Mouse (Mus musculus) kidney, embryonic 15.5 days (tissue): Measurements from ENCODE around the gene Nip7. TPM values are rescaled to one million over a fixed set of nuclear protein-coding genes. Genes with fewer than 3 reads are reported as not detected.

Source experiments
- ATAC-seq: fragments of 200-750 bp; cut with Nextera tagmentation; replicated peaks from 2 replicates; pipeline ENCODE4 v1.8.0; 2017; ENCODE audit warnings: moderate TSS enrichment; ENCODE audit not compliant: low FRiP score
- H3K27ac ChIP-seq: fragments of 300-500 bp; sonication (generic); 2 replicates; pipeline ENCODE4 v1.5.1; 2015; ENCODE audit warnings: mild to moderate bottlenecking, inconsistent platforms
- H3K27me3 ChIP-seq: fragments of 300-500 bp; sonication (generic); 2 replicates; pipeline ENCODE4 v1.6.1; 2015; ENCODE audit warnings: inconsistent platforms
- H3K36me3 ChIP-seq: fragments of 300-500 bp; sonication (generic); 2 replicates; pipeline ENCODE4 v1.6.1; 2015; ENCODE audit warnings: inconsistent platforms
- H3K4me1 ChIP-seq: fragments of 300-500 bp; sonication (generic); 2 replicates; pipeline ENCODE4 v1.6.1; 2015; ENCODE audit warnings: inconsistent platforms
- H3K4me2 ChIP-seq: fragments of 300-500 bp; sonication (generic); 2 replicates; pipeline ENCODE4 v1.6.1; 2015; ENCODE audit warnings: moderate library complexity, mild to moderate bottlenecking, inconsistent platforms
- H3K4me3 ChIP-seq: fragments of 300-500 bp; sonication (generic); replicated peaks from 2 replicates; pipeline ENCODE4 v1.5.1; 2015; ENCODE audit warnings: mild to moderate bottlenecking, inconsistent platforms
- H3K9ac ChIP-seq: fragments of 300-500 bp; sonication (generic); 2 replicates; pipeline ENCODE4 v1.6.1; 2015; ENCODE audit warnings: mild to moderate bottlenecking, inconsistent platforms
- H3K9me3 ChIP-seq: fragments of 300-500 bp; sonication (generic); replicated peaks from 2 replicates; pipeline ENCODE4 v1.6.1; 2016; ENCODE audit warnings: inconsistent platforms
- WGBS: fragments of 180-500 bp; shearing (Covaris S2); methylation state at CpG from one replicate; pipeline ENCODE4 v1.1.7; 2015; ENCODE audit warnings: mixed read lengths; 5-methylcytosine and 5-hydroxymethylcytosine counted together
- polyA plus RNA-seq: library from polyadenylated mRNA; unstranded; fragments of >200 nt; fragmentation: Nextera tagmentation; extraction: Ambion mirVana; gene quantifications from 2 replicates; pipeline ENCODE4 v1.2.1, GENCODE M21; 2015

The Nip7 gene
- polyA plus RNA-seq, 1 experiment from 2014 or later, result 92.7 TPM

GRCm38 (mm10) chr8:107036626-107037025, 20.1 kb upstream of the Nip7 start:
- Histone ChIP-seq H3K4me2 (no peak overlapping the region), H3K9ac (no peak overlapping the region), H3K27ac (no peak overlapping the region), H3K9me3 (no peaks in the 10 kb centered on the region), H3K36me3 (peaks cover 46% of the 10 kb centered on the region), H3K4me1 (peaks cover 18% of the 10 kb centered on the region), H3K27me3 (no peaks in the 10 kb centered on the region), H3K4me3 (no peak overlapping the region)
- WGBS, result 77% methylated on average over 8 of the region's 8 CpGs
- ATAC-seq, result no peak

DNA sequence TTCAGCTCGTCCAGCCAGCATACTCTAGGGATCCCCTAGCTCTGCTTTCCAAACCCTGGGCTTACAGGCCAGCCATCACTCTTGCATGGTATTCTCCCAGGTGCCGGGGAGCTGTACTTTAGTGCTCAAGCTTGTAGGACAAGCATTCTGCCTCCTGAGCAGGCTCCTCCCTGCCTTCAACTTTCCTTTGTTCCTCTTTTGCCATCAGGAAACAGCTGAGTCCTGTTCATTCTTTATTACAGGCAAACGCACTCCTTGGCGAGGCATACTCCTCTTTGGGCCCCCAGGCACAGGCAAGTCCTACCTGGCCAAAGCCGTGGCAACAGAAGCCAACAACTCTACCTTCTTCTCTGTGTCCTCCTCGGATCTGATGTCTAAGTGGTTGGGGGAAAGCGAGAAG, 16.0 kb upstream of the Nip7 start:
- WGBS, result 74% methylated on average over 7 of the region's 7 CpGs
- no peak overlapping the region for H3K4me3 ChIP-seq
- ATAC-seq, result no peak
- H3K36me3 ChIP-seq, result peaks cover 86% of the 10 kb centered on the region
- H3K9ac ChIP-seq, result no peak overlapping the region
- H3K9me3 ChIP-seq, result no peaks in the 10 kb centered on the region
- H3K4me1 ChIP-seq, result no peaks in the 10 kb centered on the region
- no peak overlapping the region for H3K27ac ChIP-seq
- H3K27me3 ChIP-seq, result no peaks in the 10 kb centered on the region
- H3K4me2 ChIP-seq, result no peak overlapping the region

GRCm38 (mm10) chr8:107045478-107045877, 11.2 kb upstream of the Nip7 start:
- H3K9me3 ChIP-seq, result no peaks in the 10 kb centered on the region
- no peak overlapping the region for H3K4me2 ChIP-seq
- ATAC-seq, result no peak
- 93% methylated on average over 6 of the region's 6 CpGs for WGBS
- H3K4me1 ChIP-seq, result peaks cover 23% of the 10 kb centered on the region
- H3K9ac ChIP-seq, result no peak overlapping the region
- no peak overlapping the region for H3K4me3 ChIP-seq
- no peak overlapping the region for H3K27ac ChIP-seq
- H3K36me3 ChIP-seq, result peaks cover 83% of the 10 kb centered on the region
- H3K27me3 ChIP-seq, result no peaks in the 10 kb centered on the region

DNA sequence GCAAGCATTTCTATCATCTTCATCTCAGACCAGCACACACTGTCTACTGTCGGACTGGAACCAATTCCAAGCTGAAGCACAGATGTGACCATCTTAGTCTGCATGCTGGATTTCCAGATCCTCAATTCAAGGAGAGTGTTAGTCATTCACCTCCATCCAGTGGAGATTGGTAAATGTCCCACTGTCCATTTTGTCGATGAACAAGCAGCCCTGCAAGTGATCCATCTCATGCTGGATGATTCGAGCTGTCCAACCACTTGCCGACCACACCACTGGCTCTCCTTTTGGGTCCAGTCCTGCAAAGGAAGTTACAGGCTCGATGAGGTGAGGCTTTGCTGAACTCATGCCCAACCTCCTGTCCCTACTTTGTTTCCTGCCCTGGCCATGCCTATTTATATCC, 9.7 kb upstream of the Nip7 start:
- WGBS, result 83% methylated on average over 5 of the region's 5 CpGs
- Histone ChIP-seq H3K27me3 (no peaks in the 10 kb centered on the region), H3K4me1 (peaks cover 23% of the 10 kb centered on the region), H3K4me3 (peak overlapping the region; percentile 83), H3K27ac (no peak overlapping the region), H3K4me2 (peak overlapping the region; percentile 78), H3K9ac (peak overlapping the region; percentile 84; the same call in 1 of the 2 replicates), H3K36me3 (peaks cover 83% of the 10 kb centered on the region), H3K9me3 (no peaks in the 10 kb centered on the region)
- ATAC-seq, result no peak

DNA sequence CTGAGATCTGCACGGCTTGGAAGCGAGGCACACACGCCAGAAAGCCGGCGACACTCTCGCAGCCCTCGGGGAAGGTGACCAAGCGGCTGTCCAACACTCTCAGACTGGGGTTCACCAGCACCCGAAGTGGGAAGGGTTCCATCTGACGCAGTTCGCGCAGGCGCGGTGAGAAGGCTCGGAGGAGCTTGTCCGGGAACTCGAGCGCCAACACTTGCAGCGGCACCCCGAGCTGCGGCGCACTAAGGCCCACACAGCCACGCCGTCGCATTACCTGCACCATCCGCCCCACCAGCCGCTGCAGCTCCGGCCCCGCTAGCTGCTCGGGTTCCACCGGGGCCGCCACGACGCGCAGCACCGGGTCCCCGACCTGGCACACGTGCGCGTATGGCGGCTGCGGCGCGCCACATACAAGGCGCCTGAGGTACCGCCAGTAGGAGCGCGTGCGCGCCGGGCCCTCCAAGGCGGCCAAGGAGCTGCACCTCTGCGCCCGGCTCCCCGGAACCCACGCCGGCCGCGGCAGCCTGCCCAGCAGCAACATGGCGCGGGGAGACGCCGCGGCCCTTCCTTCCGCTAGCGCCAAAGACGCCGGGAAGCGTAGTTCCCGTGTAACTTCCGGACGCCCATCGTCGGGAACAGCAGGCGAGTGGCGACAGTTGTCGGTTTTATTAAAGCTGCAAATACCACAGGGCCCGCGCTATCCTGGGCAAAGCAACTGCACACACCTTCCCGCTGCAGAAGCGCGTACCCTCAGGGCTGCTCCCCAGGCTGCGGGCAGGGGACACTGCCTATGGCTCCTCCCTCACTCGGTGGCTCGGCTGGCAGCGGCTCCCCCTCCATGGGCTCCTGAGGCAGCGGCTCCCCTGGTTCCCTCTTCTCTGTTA, 8.4 kb upstream of the Nip7 start, which contains the start of gene Pdf:
Pdf (minus strand) TSS at position 554 of the 881 bp plus-strand sequence.
- Histone ChIP-seq H3K27ac (peak within 1 kb of the TSS; percentile 96), H3K4me2 (peak within 1 kb of the TSS; percentile 78), H3K36me3 (peaks cover 83% of the 10 kb centered on the region), H3K9me3 (no peaks in the 10 kb centered on the region), H3K4me1 (peaks cover 23% of the 10 kb centered on the region), H3K27me3 (no peaks in the 10 kb centered on the region), H3K9ac (peak within 1 kb of the TSS; percentile 84), H3K4me3 (peak within 1 kb of the TSS; percentile 83)
- peak; percentile 88 for ATAC-seq
- under 1% methylated on average over 87 of the region's 87 CpGs for WGBS

- no peak for ATAC-seq
- Histone ChIP-seq H3K4me2 (peak overlapping the region; percentile 78), H3K27me3 (no peaks in the 10 kb centered on the region), H3K27ac (peak overlapping the region; percentile 96; the same call in 1 of the 2 replicates), H3K9ac (no peak overlapping the region), H3K36me3 (peaks cover 83% of the 10 kb centered on the region), H3K9me3 (no peaks in the 10 kb centered on the region), H3K4me1 (peaks cover 23% of the 10 kb centered on the region), H3K4me3 (peak overlapping the region; percentile 83)
- 94% methylated on average over 4 of the region's 4 CpGs for WGBS
Measured at GRCm38 (mm10) chr8:107049480-107049879, 7.2 kb upstream of the Nip7 start.

DNA sequence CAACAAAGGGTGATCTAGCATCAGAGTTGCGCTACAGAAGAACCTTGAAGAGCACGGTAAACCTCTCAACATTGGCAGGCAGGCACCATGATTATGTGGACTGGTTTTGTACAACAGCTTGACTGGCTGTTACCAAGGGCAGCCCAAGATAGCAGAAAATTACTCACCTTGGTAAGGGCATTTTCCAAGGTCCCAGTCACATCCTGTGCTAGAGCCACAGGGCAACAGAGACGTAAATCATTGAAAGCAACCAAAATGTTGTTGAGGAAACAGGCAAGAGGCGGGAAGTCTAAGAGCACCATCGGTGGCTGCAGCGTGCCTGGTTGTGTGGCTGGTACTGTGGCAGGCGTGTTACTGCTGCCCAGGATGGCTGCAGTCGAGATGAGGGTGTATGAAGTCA, 4.6 kb upstream of the Nip7 start:
- peaks cover 30% of the 10 kb centered on the region for H3K4me1 ChIP-seq
- no peaks in the 10 kb centered on the region for H3K9me3 ChIP-seq
- H3K36me3 ChIP-seq, result peaks cover 64% of the 10 kb centered on the region
- H3K27me3 ChIP-seq, result no peaks in the 10 kb centered on the region
- H3K9ac ChIP-seq, result no peak overlapping the region
- H3K27ac ChIP-seq, result no peak overlapping the region
- no peak overlapping the region for H3K4me3 ChIP-seq
- no peak for ATAC-seq
- no peak overlapping the region for H3K4me2 ChIP-seq
- WGBS, result 90% methylated on average over 8 of the region's 8 CpGs

- H3K4me1 ChIP-seq, result peaks cover 25% of the 10 kb centered on the region
- peak; percentile 68 for ATAC-seq
- H3K9ac ChIP-seq, result peak overlapping the region; percentile 84
- peaks cover 54% of the 10 kb centered on the region for H3K36me3 ChIP-seq
- peak overlapping the region; percentile 100 for H3K4me3 ChIP-seq
- WGBS, result under 1% methylated on average over 33 of the region's 33 CpGs
- H3K4me2 ChIP-seq, result peak overlapping the region; percentile 93
- H3K27me3 ChIP-seq, result no peaks in the 10 kb centered on the region
- H3K27ac ChIP-seq, result peak overlapping the region; percentile 67
- no peaks in the 10 kb centered on the region for H3K9me3 ChIP-seq
Measured at GRCm38 (mm10) chr8:107056973-107057369, 294 bp downstream of the Nip7 start.

DNA sequence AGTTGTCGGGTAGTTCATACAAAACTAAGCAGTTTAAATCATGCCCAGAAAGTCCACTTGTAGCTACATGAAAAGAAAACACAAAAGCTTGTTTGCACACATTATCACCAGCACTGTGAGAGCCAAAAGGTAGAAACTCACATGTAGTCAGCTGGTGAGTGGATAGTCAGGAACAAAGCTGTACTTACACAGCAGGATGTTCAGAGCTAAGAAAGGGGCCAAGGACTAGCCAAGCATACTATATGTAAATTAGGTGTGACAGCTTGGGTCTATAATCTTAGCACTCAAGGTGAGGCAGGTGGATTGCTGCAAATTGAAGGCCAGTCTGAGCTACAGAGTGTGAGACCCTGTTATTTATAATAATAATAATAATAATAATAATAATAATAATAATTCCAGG, 5.9 kb downstream of the Nip7 start:
- no peaks in the 10 kb centered on the region for H3K9me3 ChIP-seq
- H3K4me2 ChIP-seq, result no peak overlapping the region
- no peaks in the 10 kb centered on the region for H3K27me3 ChIP-seq
- no peak overlapping the region for H3K27ac ChIP-seq
- H3K36me3 ChIP-seq, result peaks cover 23% of the 10 kb centered on the region
- no peak overlapping the region for H3K4me3 ChIP-seq
- H3K4me1 ChIP-seq, result peaks cover 14% of the 10 kb centered on the region
- 88% methylated on average over 1 of the region's 1 CpGs for WGBS
- ATAC-seq, result no peak
- H3K9ac ChIP-seq, result no peak overlapping the region

- ATAC-seq, result peak; percentile 87
- Histone ChIP-seq H3K4me2 (peak within 1 kb of the TSS; percentile 25; the same call in 1 of the 2 replicates), H3K9ac (no peak within 1 kb of the TSS), H3K27me3 (no peaks in the 10 kb centered on the region), H3K4me3 (no peak within 1 kb of the TSS), H3K36me3 (peaks cover 20% of the 10 kb centered on the region), H3K27ac (peak within 1 kb of the TSS; percentile 84), H3K4me1 (peaks cover 12% of the 10 kb centered on the region), H3K9me3 (no peaks in the 10 kb centered on the region)
- WGBS, result 47% methylated on average over 17 of the region's 17 CpGs
Measured at GRCm38 (mm10) chr8:107065511-107066496, 9.1 kb downstream of the Nip7 start, which contains the start of gene Tmed6. Gene Tmed6, minus strand, starts transcription at chr8:107065644.

DNA sequence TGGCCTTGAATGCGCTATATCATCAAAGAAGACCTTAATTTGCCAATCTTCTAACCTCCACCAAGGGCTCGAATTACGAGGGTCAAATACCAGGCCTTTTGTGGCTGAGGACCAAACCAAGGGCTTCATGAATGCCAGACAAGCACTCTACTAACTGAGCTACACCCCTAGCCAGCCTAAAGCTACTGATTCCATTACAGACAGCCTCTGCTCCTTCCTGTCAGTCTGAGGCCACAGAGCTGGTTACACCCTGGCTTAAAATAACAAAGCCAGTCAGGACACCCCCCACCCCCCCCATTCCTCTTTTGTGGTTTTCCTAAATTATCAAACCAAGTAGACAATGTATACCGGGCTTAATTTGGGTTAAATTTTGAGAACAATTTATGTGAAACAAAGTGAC, 17.0 kb downstream of the Nip7 start:
- Histone ChIP-seq H3K9ac (no peak overlapping the region), H3K9me3 (no peaks in the 10 kb centered on the region), H3K36me3 (peaks cover 95% of the 10 kb centered on the region), H3K4me2 (no peak overlapping the region), H3K4me1 (peaks cover 3% of the 10 kb centered on the region; the same call in 1 of the 2 replicates), H3K27ac (no peak overlapping the region), H3K27me3 (no peaks in the 10 kb centered on the region), H3K4me3 (no peak overlapping the region)
- no peak for ATAC-seq
- 74% methylated on average over 4 of the region's 4 CpGs for WGBS
